Mouse (Mus musculus): ENCODE results near the gene Fcer1g. TPM values are rescaled to one million over a fixed set of nuclear protein-coding genes. Genes with fewer than 3 reads are reported as not detected.
A peak's percentile ranks its signal among the peaks of the same experiment; 100 is the strongest.

Gene Fcer1g
- total and polyA plus RNA-seq, 2 experiments from 2014 or later: 24.6 to 60.5 TPM

- WGBS: 2% methylated on average over 25 of the region's 25 CpGs
Measured at GRCm38 (mm10) chr1:171280250-171280915, 46.2 kb upstream of the Fcer1g start.

GRCm38 (mm10) chr1:171279721-171280120, 45.6 kb upstream of the Fcer1g start:
- Histone ChIP-seq H3K4me2 (ENCODE audit: low read depth, low read length) (peak overlapping the region; percentile 78; the same call in 1 of the 2 replicates), H3K36me3 (replicated peaks; ENCODE audit: control insufficient read depth, insufficient read depth, low read length) (peaks cover 52% of the 10 kb centered on the region), H3K9me3 (replicated peaks; ENCODE audit: control insufficient read depth, low read length) (no peaks in the 10 kb centered on the region), H3K27me3 (ENCODE audit: control insufficient read depth, insufficient read depth, low read length) (no peaks in the 10 kb centered on the region), H3K4me1 (ENCODE audit: control insufficient read depth, insufficient read depth) (peaks cover 7% of the 10 kb centered on the region), H3K4me3 (ENCODE audit: low read depth, low read length) (peak overlapping the region; percentile 69; the same call in 1 of the 2 replicates), H3K27ac (ENCODE audit: low read depth) (no peak overlapping the region), H3K9ac (replicated peaks; ENCODE audit: low read depth, low read length) (peak overlapping the region; percentile 69)
- TF ChIP-seq CTCF (IDR thresholded peaks at IDR 0.05; ENCODE audit: low read depth) (no peak), EP300 (IDR thresholded peaks at IDR 0.05; ENCODE audit: low read depth) (no peak)
- WGBS: 77% methylated on average over 5 of the region's 5 CpGs
- ATAC-seq (ENCODE audit: insufficient read depth, low read depth) (no peak), DNase-seq (ENCODE audit: low spot score) (no peak)

More at GRCm38 (mm10) chr1:171280250-171280915, 46.2 kb upstream of the Fcer1g start:
- H3K4me1 ChIP-seq (ENCODE audit: control insufficient read depth, insufficient read depth): peaks cover 7% of the 10 kb centered on the region
- H3K27me3 ChIP-seq (ENCODE audit: control insufficient read depth, insufficient read depth, low read length): no peaks in the 10 kb centered on the region
- H3K36me3 ChIP-seq (replicated peaks; ENCODE audit: control insufficient read depth, insufficient read depth, low read length): peaks cover 51% of the 10 kb centered on the region
- peak overlapping the region; percentile 78 for H3K4me2 ChIP-seq (ENCODE audit: low read depth, low read length)
- no peaks in the 10 kb centered on the region for H3K9me3 ChIP-seq (replicated peaks; ENCODE audit: control insufficient read depth, low read length)
- peak overlapping the region; percentile 69 for H3K4me3 ChIP-seq (ENCODE audit: low read depth, low read length)
- DNase-seq (ENCODE audit: low spot score): no peak
- no peak for TF ChIP-seq CTCF (IDR thresholded peaks at IDR 0.05; ENCODE audit: low read depth)
- no peak for TF ChIP-seq EP300 (IDR thresholded peaks at IDR 0.05; ENCODE audit: low read depth)
- ATAC-seq (ENCODE audit: insufficient read depth, low read depth): 0 out of 2 replicates have a peak, but pooled peaks have one; percentile 3
- peak overlapping the region; percentile 69 for H3K9ac ChIP-seq (replicated peaks; ENCODE audit: low read depth, low read length)
- H3K27ac ChIP-seq (ENCODE audit: low read depth): peak overlapping the region; percentile 41

- H3K9me3 ChIP-seq (replicated peaks; ENCODE audit: control insufficient read depth, low read length): no peaks in the 10 kb centered on the region
- no peak overlapping the region for H3K4me2 ChIP-seq (ENCODE audit: low read depth, low read length)
- ATAC-seq (ENCODE audit: insufficient read depth, low read depth): no peak
- H3K4me1 ChIP-seq (ENCODE audit: control insufficient read depth, insufficient read depth): peaks cover 7% of the 10 kb centered on the region
- TF ChIP-seq CTCF (IDR thresholded peaks at IDR 0.05; ENCODE audit: low read depth): no peak
- TF ChIP-seq EP300 (IDR thresholded peaks at IDR 0.05; ENCODE audit: low read depth): no peak
- no peak for DNase-seq (ENCODE audit: low spot score)
- 82% methylated on average over 14 of the region's 14 CpGs for WGBS
- no peak overlapping the region for H3K27ac ChIP-seq (ENCODE audit: low read depth)
- no peaks in the 10 kb centered on the region for H3K27me3 ChIP-seq (ENCODE audit: control insufficient read depth, insufficient read depth, low read length)
- H3K36me3 ChIP-seq (replicated peaks; ENCODE audit: control insufficient read depth, insufficient read depth, low read length): peaks cover 51% of the 10 kb centered on the region
- H3K4me3 ChIP-seq (ENCODE audit: low read depth, low read length): no peak overlapping the region
- 0 out of 2 replicates have a peak overlapping the region, but pooled peaks have one; percentile 69 for H3K9ac ChIP-seq (replicated peaks; ENCODE audit: low read depth, low read length)
Measured at GRCm38 (mm10) chr1:171279012-171279705, 45.0 kb upstream of the Fcer1g start.

GRCm38 (mm10) chr1:171278436-171278835, 44.3 kb upstream of the Fcer1g start:
- H3K4me3 ChIP-seq (ENCODE audit: low read depth, low read length): no peak overlapping the region
- no peak for DNase-seq (ENCODE audit: low spot score)
- H3K27ac ChIP-seq (ENCODE audit: low read depth): no peak overlapping the region
- H3K9me3 ChIP-seq (replicated peaks; ENCODE audit: control insufficient read depth, low read length): no peaks in the 10 kb centered on the region
- H3K9ac ChIP-seq (replicated peaks; ENCODE audit: low read depth, low read length): no peak overlapping the region
- ATAC-seq (ENCODE audit: insufficient read depth, low read depth): no peak
- peaks cover 59% of the 10 kb centered on the region for H3K36me3 ChIP-seq (replicated peaks; ENCODE audit: control insufficient read depth, insufficient read depth, low read length)
- peaks cover 7% of the 10 kb centered on the region for H3K4me1 ChIP-seq (ENCODE audit: control insufficient read depth, insufficient read depth)
- H3K4me2 ChIP-seq (ENCODE audit: low read depth, low read length): no peak overlapping the region
- WGBS: 92% methylated on average over 8 of the region's 8 CpGs
- H3K27me3 ChIP-seq (ENCODE audit: control insufficient read depth, insufficient read depth, low read length): no peaks in the 10 kb centered on the region
- TF ChIP-seq CTCF (IDR thresholded peaks at IDR 0.05; ENCODE audit: low read depth) (no peak), EP300 (IDR thresholded peaks at IDR 0.05; ENCODE audit: low read depth) (no peak)

GRCm38 (mm10) chr1:171277736-171278135, 43.6 kb upstream of the Fcer1g start:
- TF ChIP-seq EP300 (IDR thresholded peaks at IDR 0.05; ENCODE audit: low read depth): no peak
- TF ChIP-seq CTCF (IDR thresholded peaks at IDR 0.05; ENCODE audit: low read depth): no peak
- H3K9me3 ChIP-seq (replicated peaks; ENCODE audit: control insufficient read depth, low read length): no peaks in the 10 kb centered on the region
- no peak overlapping the region for H3K9ac ChIP-seq (replicated peaks; ENCODE audit: low read depth, low read length)
- no peaks in the 10 kb centered on the region for H3K27me3 ChIP-seq (ENCODE audit: control insufficient read depth, insufficient read depth, low read length)
- no peak overlapping the region for H3K27ac ChIP-seq (ENCODE audit: low read depth)
- H3K36me3 ChIP-seq (replicated peaks; ENCODE audit: control insufficient read depth, insufficient read depth, low read length): peaks cover 63% of the 10 kb centered on the region
- ATAC-seq (ENCODE audit: insufficient read depth, low read depth) (no peak), DNase-seq (ENCODE audit: low spot score) (no peak)
- H3K4me3 ChIP-seq (ENCODE audit: low read depth, low read length): no peak overlapping the region
- 79% methylated on average over 10 of the region's 10 CpGs for WGBS
- no peak overlapping the region for H3K4me2 ChIP-seq (ENCODE audit: low read depth, low read length)
- peaks cover 7% of the 10 kb centered on the region for H3K4me1 ChIP-seq (ENCODE audit: control insufficient read depth, insufficient read depth)
